12 mouse cellular contexts compared by ENCODE assay signal in the genomic region with DNA sequence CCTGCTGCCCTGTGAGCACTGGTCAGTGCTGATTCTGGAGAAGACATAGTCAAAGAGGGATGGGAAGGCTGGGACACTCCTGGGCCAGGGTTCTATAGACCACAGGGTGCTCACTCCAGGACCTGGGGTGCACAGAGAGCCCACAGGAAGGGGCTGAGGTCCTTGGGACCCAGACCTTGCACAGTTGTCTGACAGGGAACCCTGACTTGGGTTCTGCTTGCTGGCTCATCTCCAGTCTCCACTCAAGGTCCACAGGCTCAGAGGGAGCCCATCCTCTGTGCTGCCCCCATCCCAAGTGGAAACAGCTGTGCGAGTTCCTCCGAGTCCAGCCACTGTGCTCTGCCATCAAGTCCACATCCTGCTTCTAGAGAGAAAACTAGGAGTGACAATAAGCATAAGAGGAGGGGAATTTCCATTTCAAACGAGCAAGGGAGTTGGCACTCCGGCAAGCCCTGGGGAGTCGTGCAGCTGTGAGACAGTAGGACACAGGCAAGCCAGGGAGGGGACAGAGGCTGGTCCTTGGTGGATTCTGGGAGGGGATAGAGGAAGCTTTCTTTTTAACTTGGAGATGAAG. TPM values are rescaled to one million over a fixed set of nuclear protein-coding genes. Genes with fewer than 3 reads are reported as not detected.
A peak's percentile ranks its signal among the peaks of the same experiment; 100 is the strongest.
DNase-seq lines count a peak whose midpoint lies in the region; ATAC-seq lines count a peak whose summit lies in the region.
"Had no signal": no experiment of that assay in that cellular context is flagged by ENCODE, and none has a peak within 500 bp of the region (broad histone marks: within the 10 kb centered on the region; RNA-seq: fewer than 3 reads in every experiment).

No protein-coding gene starts in this region.

- ATAC-seq in hindbrain, embryonic 14.5 days (ENCODE audit: low FRiP score) = no peak
- ATAC-seq in embryonic facial prominence, embryonic 15.5 days (ENCODE audit: insufficient number of reproducible peaks, low FRiP score, low TSS enrichment, low read depth) = peak; percentile 45; the same call in 1 of the 2 replicates
- no peak; the same call in 1 of the 2 replicates for ATAC-seq in stomach, embryonic 15.5 days (ENCODE audit: insufficient read depth, low FRiP score, low read depth)
- no peak for ATAC-seq in midbrain, embryonic 16.5 days
- no peak for ATAC-seq in frontal cortex, adult (ENCODE audit: low TSS enrichment)

- DNase-seq in hindbrain, embryonic 10.5 days (ENCODE audit: low spot score) = no peak
- DNase-seq in hindbrain, embryonic 14.5 days (ENCODE audit: low spot score) = no peak
- DNase-seq in lung, postnatal 10 days = peak; percentile 53
- no peak for DNase-seq in lung, postnatal 14 days

- H3K4me2 ChIP-seq in hindbrain, embryonic 14.5 days (replicated peaks) = no peak overlapping the region
- no peak overlapping the region for H3K4me2 ChIP-seq in embryonic facial prominence, embryonic 15.5 days (replicated peaks)
- H3K4me2 ChIP-seq in stomach, embryonic 15.5 days = no peak overlapping the region
- no peak overlapping the region for H3K4me2 ChIP-seq in midbrain, embryonic 16.5 days (ENCODE audit: low read length)
- H3K4me2 ChIP-seq: hindbrain, embryonic 13.5 days; limb, embryonic 13.5 days; neural tube, embryonic 13.5 days had no signal

- peaks cover 27% of the 10 kb centered on the region for H3K4me1 ChIP-seq in hindbrain, embryonic 10.5 days (replicated peaks)
- 0 out of 2 replicates have a peak, but pooled peaks cover 9% of the 10 kb centered on the region for H3K4me1 ChIP-seq in hindbrain, embryonic 14.5 days (replicated peaks; ENCODE audit: control insufficient read depth, insufficient read depth, low read length)
- peaks cover 38% of the 10 kb centered on the region for H3K4me1 ChIP-seq in embryonic facial prominence, embryonic 15.5 days
- 0 out of 2 replicates have a peak, but pooled peaks cover 5% of the 10 kb centered on the region for H3K4me1 ChIP-seq in stomach, embryonic 15.5 days
- H3K4me1 ChIP-seq in midbrain, embryonic 16.5 days (ENCODE audit: control insufficient read depth, insufficient read depth, low read length) = peaks cover 9% of the 10 kb centered on the region
- H3K4me1 ChIP-seq: megakaryocyte, embryonic 14.5 days had no signal

- H3K36me3 ChIP-seq in hindbrain, embryonic 10.5 days = no peaks in the 10 kb centered on the region
- H3K36me3 ChIP-seq in hindbrain, embryonic 14.5 days (replicated peaks; ENCODE audit: control insufficient read depth, insufficient read depth) = no peaks in the 10 kb centered on the region
- no peaks in the 10 kb centered on the region for H3K36me3 ChIP-seq in embryonic facial prominence, embryonic 15.5 days
- no peaks in the 10 kb centered on the region for H3K36me3 ChIP-seq in stomach, embryonic 15.5 days
- H3K36me3 ChIP-seq in midbrain, embryonic 16.5 days (ENCODE audit: control insufficient read depth, insufficient read depth, low read length) = no peaks in the 10 kb centered on the region
- H3K36me3 ChIP-seq: hindbrain, embryonic 13.5 days; limb, embryonic 13.5 days; neural tube, embryonic 13.5 days had no signal

- peaks cover 6% of the 10 kb centered on the region; the same call in 1 of the 2 replicates for H3K9me3 ChIP-seq in hindbrain, embryonic 10.5 days
- no peaks in the 10 kb centered on the region for H3K9me3 ChIP-seq in hindbrain, embryonic 14.5 days (ENCODE audit: control insufficient read depth, low read length)
- H3K9me3 ChIP-seq in embryonic facial prominence, embryonic 15.5 days (replicated peaks) = no peaks in the 10 kb centered on the region
- no peaks in the 10 kb centered on the region for H3K9me3 ChIP-seq in stomach, embryonic 15.5 days
- no peaks in the 10 kb centered on the region for H3K9me3 ChIP-seq in midbrain, embryonic 16.5 days (replicated peaks; ENCODE audit: control insufficient read depth, low read length, poor library complexity, severe bottlenecking)
- H3K9me3 ChIP-seq: limb, embryonic 13.5 days; neural tube, embryonic 13.5 days had no signal

- H3K9ac ChIP-seq in hindbrain, embryonic 14.5 days = no peak overlapping the region
- H3K9ac ChIP-seq in embryonic facial prominence, embryonic 15.5 days = no peak overlapping the region
- H3K9ac ChIP-seq in stomach, embryonic 15.5 days = no peak overlapping the region
- no peak overlapping the region for H3K9ac ChIP-seq in midbrain, embryonic 16.5 days (ENCODE audit: low read depth, low read length)
- H3K9ac ChIP-seq: hindbrain, embryonic 13.5 days; limb, embryonic 13.5 days; neural tube, embryonic 13.5 days had no signal

- 36% methylated on average over 5 of the region's 5 CpGs for WGBS in hindbrain, embryonic 10.5 days
- WGBS in hindbrain, embryonic 14.5 days = 28% methylated on average over 5 of the region's 5 CpGs
- 9% methylated on average over 5 of the region's 5 CpGs for WGBS in embryonic facial prominence, embryonic 15.5 days
- WGBS in stomach, embryonic 15.5 days = 30% methylated on average over 5 of the region's 5 CpGs
- WGBS in midbrain, embryonic 16.5 days = 34% methylated on average over 5 of the region's 5 CpGs

- H3K27me3 ChIP-seq in hindbrain, embryonic 10.5 days (ENCODE audit: insufficient read depth, poor library complexity, severe bottlenecking) = peaks cover 65% of the 10 kb centered on the region
- no peaks in the 10 kb centered on the region for H3K27me3 ChIP-seq in hindbrain, embryonic 14.5 days (ENCODE audit: control insufficient read depth, insufficient read depth, low read length)
- H3K27me3 ChIP-seq in embryonic facial prominence, embryonic 15.5 days = no peaks in the 10 kb centered on the region
- H3K27me3 ChIP-seq in stomach, embryonic 15.5 days (replicated peaks) = no peaks in the 10 kb centered on the region
- H3K27me3 ChIP-seq in midbrain, embryonic 16.5 days (ENCODE audit: control insufficient read depth, insufficient read depth, low read depth, low read length) = no peaks in the 10 kb centered on the region
- H3K27me3 ChIP-seq: limb, embryonic 13.5 days had no signal

- H3K4me3 ChIP-seq in hindbrain, embryonic 10.5 days = no peak overlapping the region
- no peak overlapping the region for H3K4me3 ChIP-seq in hindbrain, embryonic 14.5 days (replicated peaks; ENCODE audit: low read length)
- no peak overlapping the region for H3K4me3 ChIP-seq in embryonic facial prominence, embryonic 15.5 days (replicated peaks)
- H3K4me3 ChIP-seq in stomach, embryonic 15.5 days (replicated peaks) = no peak overlapping the region
- H3K4me3 ChIP-seq in midbrain, embryonic 16.5 days (ENCODE audit: low read depth, low read length) = no peak overlapping the region
- H3K4me3 ChIP-seq: hindbrain, embryonic 13.5 days; limb, embryonic 13.5 days; megakaryocyte, embryonic 14.5 days; neural tube, embryonic 13.5 days had no signal

- peak overlapping the region; percentile 35 for H3K27ac ChIP-seq in hindbrain, embryonic 10.5 days
- no peak overlapping the region for H3K27ac ChIP-seq in hindbrain, embryonic 14.5 days
- H3K27ac ChIP-seq in embryonic facial prominence, embryonic 15.5 days (replicated peaks) = peak overlapping the region; percentile 70
- H3K27ac ChIP-seq in stomach, embryonic 15.5 days = peak overlapping the region; percentile 31; the same call in 1 of the 2 replicates
- H3K27ac ChIP-seq in midbrain, embryonic 16.5 days (ENCODE audit: low read length) = no peak overlapping the region
- H3K27ac ChIP-seq: hindbrain, embryonic 13.5 days; limb, embryonic 13.5 days; neural tube, embryonic 13.5 days had no signal

RNA-seq across cellular contexts. Expression of a gene that starts 31.6 kb away (rescaled TPM):
- 10.0 and 10.3 TPM in 2 replicates for polyA plus RNA-seq in hindbrain, embryonic 10.5 days (2016; fragmentation: Nextera tagmentation; extraction: Ambion mirVana)
- 2.4 and 2.7 TPM in 2 replicates for polyA plus RNA-seq in hindbrain, embryonic 14.5 days (2014; fragmentation: Nextera tagmentation; extraction: Ambion mirVana)
- 18.7 and 22.4 TPM in 2 replicates for polyA plus RNA-seq in embryonic facial prominence, embryonic 15.5 days (2015; fragmentation: Nextera tagmentation; extraction: Ambion mirVana)
- 12.4 and 13.0 TPM in 2 replicates for polyA plus RNA-seq in stomach, embryonic 15.5 days (2015; fragmentation: Nextera tagmentation; extraction: Ambion mirVana)
- polyA plus RNA-seq in midbrain, embryonic 16.5 days (2015; fragmentation: Nextera tagmentation; extraction: Ambion mirVana) = 2.5 and 2.8 TPM in 2 replicates

Comparison
In these comparisons a context has a peak if more than half of its experiments do, and no peak if none do; other contexts are left out.
1. H3K27ac ChIP-seq: peak in hindbrain, embryonic 10.5 days (single experiment), embryonic facial prominence, embryonic 15.5 days (single experiment) and stomach, embryonic 15.5 days (single experiment); none in hindbrain, embryonic 14.5 days (single experiment) and midbrain, embryonic 16.5 days (single experiment).